Mouse (Mus musculus): ENCODE measurements around the gene Gsg1l.

Gene Gsg1l

DNA sequence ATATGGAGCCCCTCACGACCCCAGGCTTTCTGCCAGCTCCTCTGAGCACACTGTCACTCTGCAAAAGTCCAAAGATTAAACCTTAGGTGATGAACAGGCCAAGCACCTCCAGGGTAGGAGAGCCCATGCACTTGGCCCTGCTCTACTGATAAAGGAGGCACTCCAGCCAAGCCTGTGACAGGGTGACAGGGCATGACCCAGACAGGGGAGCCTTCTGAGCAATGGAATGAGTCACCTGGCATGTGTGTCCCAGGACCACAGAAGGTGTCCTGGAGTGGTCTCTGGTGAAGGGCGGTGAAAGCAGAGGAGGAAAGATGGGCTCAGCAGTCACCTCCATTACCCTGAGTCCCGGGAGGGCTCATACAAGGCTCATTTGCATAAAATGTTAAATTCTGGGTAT is 222.6 kb downstream of the Gsg1l start:
- DNase-seq: no peak

DNA sequence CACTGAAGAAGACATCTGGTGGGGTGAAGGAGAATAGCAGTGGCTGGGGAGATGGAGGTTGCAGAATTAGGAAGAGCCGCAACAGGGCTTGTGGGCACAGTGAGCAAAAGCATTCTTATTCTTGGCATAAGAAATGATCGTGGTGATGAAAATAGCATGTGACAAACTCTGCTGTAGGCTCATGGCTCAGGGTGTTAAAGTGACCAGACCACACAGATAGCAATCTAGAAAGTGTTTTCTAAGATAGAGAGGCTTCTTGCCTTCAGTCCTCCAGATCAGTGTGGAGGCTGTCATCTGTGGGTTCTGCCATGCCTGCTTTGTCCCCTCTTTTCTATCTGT is 234.7 kb downstream of the Gsg1l start:
- DNase-seq: no peak

DNA sequence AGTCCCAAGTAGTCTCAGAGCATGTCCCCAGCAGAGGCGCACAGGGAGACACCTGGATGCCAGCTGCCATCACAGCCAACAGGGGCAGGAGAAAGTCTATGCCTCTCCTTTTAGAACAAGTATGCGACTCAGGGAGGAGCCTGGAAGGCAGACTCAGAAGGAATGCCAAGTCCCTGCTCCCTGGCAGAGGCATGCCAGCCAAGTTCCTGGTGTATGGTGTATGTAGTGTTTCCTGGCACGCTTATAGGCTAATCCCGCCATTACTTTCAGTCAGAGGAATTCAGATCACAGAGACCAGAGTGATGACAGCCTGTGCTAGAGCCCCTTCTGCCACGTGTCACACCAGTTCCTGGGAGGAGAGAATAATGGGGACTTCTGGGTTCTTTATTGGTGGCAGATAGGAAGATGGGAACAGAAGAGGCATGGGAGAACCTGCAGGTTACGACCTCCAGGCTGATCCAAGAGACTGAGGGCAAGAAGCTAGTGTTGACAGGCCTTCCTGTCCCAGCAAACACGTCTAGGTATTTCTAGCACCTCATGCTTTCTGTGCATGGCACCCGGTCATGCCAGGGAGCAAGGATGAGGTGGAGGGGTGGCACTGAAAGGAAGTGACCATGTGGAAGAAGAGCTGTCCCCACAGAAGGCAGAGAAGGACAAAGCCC is 235.2 kb downstream of the Gsg1l start:
- no peak for DNase-seq

DNA sequence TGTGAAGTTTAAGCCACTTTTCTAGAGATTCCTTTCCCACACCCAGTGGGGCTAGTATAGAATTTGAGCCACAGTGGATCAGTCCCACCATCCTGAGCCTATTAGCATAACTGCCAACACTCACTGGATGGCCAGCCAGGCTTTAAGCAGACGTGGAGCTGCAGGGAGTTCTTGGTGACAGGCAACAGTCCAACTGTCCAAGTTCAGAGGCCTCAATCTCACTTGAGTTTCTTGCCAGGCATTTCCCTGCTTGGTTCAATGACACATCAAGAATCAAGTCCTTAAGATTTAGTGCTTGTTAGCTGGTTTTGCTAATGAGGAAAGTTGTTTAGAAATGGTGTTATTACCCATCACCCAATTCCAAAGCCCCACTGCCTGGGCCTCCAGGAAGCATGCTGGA is 236.6 kb downstream of the Gsg1l start:
- DNase-seq: no peak

DNA sequence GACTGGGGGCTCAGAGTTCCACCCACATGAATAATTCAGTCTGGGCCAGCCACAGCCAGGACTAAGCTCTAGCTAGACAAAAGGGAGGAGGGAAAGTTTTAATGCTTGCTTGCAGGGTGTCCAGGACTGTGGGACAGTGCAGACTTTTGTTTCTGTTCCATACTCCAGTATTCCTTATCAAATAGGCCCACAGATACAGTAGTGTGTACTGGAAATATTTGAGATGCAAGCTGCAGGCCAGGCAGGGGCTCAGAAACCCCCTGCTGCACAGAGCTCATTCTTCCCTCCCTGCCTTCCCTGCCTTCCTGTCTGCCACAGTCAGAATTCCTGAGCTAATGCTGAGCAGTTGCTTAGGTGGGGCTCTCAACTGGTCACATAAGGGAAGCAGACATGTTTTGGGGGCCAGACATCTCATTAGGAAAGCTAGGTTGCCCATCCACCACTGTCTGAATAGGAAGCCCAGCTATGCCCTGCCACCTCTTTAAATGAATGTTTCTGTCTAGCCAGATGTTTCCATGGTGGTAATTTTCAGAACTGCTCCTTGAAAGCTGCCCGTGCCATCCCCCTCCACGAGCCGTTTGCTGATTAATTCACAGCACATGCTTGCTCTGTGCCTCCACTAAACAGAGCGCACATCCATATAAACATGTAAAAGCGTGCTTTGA is 244.0 kb downstream of the Gsg1l start:
- DNase-seq: peak; percentile 36

DNA sequence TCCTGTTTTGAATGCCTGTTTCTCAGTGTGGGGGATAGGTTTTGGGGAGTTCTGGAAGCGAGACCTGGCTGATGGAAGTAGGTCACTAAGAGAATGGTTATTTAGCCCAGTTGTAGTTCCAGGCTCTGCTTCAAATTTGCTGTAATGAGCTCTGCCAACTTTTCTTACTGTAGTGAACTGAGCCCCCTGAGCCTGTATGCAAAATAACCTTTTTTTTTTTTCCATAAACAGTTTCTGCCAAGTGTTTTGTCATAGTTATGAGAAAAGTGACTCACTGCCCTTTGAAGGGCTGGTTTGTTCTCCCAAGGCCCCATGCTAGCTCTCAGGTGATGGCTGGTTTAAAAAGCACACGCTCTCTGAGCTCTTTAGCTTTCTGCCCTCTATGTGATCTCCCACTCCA is 248.7 kb downstream of the Gsg1l start:
- DNase-seq: no peak

DNA sequence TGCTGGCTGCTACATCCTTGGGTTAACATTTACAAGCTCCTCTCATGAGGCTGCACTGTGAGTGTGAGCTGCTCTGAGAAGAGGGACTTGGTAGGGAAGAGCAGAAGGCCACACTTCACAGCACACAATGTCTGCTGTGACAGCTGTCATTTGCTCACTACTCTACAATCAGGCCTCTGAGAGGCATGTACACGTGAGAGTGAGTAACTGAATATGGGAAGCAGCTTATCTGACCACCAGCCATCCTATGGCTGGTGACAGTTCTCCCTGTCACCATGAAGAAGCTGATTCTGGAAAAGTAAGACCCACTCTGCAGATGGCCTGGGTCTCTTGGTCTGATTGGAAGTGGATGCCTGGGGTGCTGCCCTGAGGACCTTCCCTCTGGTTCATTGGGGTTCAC is 249.4 kb downstream of the Gsg1l start:
- no peak for DNase-seq

DNA sequence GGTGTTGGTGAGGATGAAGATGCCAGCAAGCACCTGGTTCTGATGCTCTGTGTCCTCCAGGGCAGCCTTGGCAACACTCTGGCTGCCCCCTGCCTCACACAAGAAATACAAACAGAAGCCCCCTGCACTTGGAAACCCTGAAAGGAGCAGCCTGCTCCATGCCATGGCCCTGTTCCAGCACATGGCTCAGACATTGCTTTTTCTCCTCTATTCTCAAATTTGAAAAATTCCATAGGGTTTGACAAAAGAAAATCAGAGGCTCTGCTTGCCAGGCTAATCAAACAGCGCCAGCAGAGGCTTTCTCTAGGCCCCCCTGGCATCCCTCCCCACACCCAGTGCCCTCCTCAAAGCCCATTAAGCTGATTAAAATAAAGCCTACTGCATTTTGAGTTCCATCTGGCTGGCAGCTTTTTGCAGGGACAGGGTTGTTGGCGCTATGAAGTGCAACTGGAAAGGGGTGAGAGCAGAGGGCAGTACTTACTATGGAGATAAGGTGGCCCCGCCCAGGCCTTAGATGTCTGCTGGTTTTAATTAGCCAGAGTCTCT is 253.0 kb downstream of the Gsg1l start:
- peak; percentile 36 for DNase-seq

DNA sequence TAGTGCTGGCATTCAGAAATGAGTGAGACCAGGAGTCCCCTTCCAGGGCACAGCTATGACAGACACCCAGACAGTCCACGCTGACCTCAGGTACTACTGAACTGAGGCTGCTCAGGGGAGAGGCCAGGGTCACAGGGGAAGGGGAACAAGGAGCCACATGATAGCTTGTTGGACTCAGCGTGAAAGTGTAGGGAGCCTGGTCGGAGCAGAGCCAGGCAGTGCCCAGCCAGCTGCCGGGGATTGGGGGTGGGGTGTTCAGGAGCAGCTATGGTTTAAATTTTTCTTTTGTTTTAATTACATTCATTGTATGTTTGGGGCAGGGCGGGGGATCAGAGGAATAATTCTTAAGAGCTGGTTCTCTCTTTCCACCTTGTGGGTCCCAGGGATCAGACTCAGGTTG is 253.7 kb downstream of the Gsg1l start:
- DNase-seq: no peak
